Mouse (Mus musculus) cerebellum, postnatal 14 days (tissue): ENCODE data around the gene Rpl38.
A peak's percentile ranks its signal among the peaks of the same experiment; 100 is the strongest.

Source experiments
- DNase-seq, 2 experiments: peaks; one replicate each; pipeline ENCODE4 v3.0.0; 2021; ENCODE audit warnings: mixed read lengths in 2 of 2

Gene Rpl38

DNA sequence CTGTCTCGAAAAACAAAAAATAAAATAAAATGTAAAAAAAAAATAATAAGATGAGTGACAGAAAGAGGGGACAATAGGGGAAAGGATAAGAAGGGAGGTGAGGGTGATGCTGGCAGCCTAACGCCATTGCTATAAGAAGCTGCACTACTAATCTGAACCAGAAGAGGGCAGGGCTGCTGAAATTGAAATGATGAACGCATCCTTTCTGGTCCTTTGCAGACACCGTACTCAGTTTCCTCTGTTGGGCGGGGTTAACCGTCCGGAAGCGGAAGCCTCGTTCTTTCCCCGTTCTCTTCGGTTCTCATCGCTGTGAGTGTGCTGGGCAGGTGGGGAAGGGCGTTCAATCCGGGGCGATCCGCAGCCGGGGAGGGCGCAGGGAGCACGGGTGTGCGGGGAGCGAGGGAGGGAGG lies at the start of gene Rpl38:
TSS of gene Rpl38 (plus strand) at position 224 of the 410 bp plus-strand sequence.
- DNase-seq: peak; percentile 98

GRCm38 (mm10) chr11:114618697-114619417 lies 49.5 kb upstream of the Rpl38 start:
- DNase-seq: no peak

DNA sequence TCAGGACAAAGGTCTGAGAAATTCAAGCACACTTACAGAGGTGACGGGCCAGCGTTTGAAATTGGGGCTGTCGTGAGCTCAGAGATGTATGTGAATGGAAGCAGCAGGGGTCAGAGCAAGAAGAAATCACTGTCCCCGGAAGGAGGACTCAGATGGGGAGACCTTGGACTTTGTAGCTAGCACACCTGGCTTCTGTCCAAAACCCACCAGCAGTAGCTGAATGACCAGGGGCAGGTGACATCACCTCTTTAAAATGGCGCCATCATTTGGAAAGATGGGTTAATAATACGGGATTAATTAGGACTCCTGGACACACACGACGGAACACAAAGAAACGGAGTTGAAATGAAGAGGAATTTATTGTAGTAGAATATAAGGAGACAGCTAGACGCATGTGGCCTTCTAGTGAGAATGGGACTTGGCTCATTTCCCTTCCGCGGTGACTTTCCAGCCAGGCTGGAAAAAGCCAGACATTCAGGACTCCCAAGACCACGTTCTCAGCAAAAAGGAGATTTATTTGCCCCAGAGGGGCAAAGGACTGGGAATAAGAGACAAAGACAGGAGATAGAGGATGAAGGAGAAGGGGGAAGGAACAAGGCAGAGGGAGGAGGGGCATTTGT lies 42.1 kb upstream of the Rpl38 start:
- peak; percentile 43 to 44 for DNase-seq

- DNase-seq: no peak
Measured at GRCm38 (mm10) chr11:114627036-114627435, 41.3 kb upstream of the Rpl38 start.

GRCm38 (mm10) chr11:114628032-114628431 lies 40.3 kb upstream of the Rpl38 start:
- DNase-seq: peak in 1 of 2 experiments; percentile 56

DNA sequence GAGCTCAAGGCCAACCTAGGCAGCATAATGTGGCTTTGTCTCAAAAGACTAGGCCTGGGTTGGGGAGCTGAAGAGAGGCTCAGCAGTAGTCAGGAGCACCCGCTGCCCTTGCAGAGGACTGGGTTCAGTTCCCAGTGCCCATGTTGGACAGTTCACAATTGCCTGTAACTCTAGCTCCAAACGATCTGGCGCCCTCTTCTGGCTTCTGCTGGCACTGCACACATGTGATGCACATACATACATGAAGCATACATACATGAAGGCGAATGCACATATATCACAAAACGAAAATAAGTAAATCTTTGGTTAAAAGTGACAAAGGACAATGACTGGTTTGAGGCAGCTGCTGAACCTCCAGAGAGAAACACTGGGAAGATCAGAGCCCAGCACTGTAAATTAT lies 38.3 kb upstream of the Rpl38 start:
- DNase-seq: no peak

- peak in 1 of 2 experiments; percentile 44 for DNase-seq
Measured at GRCm38 (mm10) chr11:114632266-114632665, 36.1 kb upstream of the Rpl38 start.

GRCm38 (mm10) chr11:114636292-114636691 lies 32.0 kb upstream of the Rpl38 start:
- peak; percentile 93 to 95 for DNase-seq

- DNase-seq: peak in 1 of 2 experiments; percentile 36
Measured at GRCm38 (mm10) chr11:114636727-114637505, 31.4 kb upstream of the Rpl38 start.

GRCm38 (mm10) chr11:114638647-114639290 lies 29.6 kb upstream of the Rpl38 start:
- DNase-seq: no peak

- DNase-seq: no peak
Measured at GRCm38 (mm10) chr11:114639681-114640103, 28.6 kb upstream of the Rpl38 start.

GRCm38 (mm10) chr11:114640658-114641057 lies 27.7 kb upstream of the Rpl38 start:
- no peak for DNase-seq

GRCm38 (mm10) chr11:114641136-114641535 lies 27.2 kb upstream of the Rpl38 start:
- DNase-seq: no peak

- DNase-seq: no peak
Measured at GRCm38 (mm10) chr11:114642184-114642583, 26.1 kb upstream of the Rpl38 start.

- no peak for DNase-seq
Measured at GRCm38 (mm10) chr11:114642926-114643325, 25.4 kb upstream of the Rpl38 start.

- DNase-seq: no peak
Measured at GRCm38 (mm10) chr11:114644122-114644521, 24.2 kb upstream of the Rpl38 start.

- DNase-seq: no peak
Measured at GRCm38 (mm10) chr11:114649510-114649909, 18.8 kb upstream of the Rpl38 start.

- no peak for DNase-seq
Measured at GRCm38 (mm10) chr11:114652531-114652930, 15.8 kb upstream of the Rpl38 start.

GRCm38 (mm10) chr11:114653664-114654063 lies 14.7 kb upstream of the Rpl38 start:
- DNase-seq: no peak

DNA sequence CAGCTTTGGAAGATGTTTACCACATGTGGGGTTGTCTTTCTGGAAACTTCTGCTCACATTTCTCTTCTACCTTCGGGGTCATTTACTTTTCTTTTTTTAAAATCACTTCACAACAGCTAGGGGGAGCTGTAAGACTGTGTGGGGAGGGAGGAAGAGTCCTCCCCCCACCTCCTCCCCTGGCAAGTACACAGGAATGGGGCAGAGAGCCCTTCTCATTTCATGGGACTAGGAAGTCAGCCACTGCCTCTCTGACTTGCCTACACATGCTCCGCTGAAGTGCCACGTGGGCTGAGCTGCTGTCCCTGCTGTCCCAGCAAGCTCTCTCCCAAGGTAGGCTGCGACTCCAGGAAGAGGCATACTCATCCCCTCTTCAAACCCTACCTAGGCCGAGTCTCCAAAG lies 13.8 kb upstream of the Rpl38 start:
- no peak for DNase-seq

- DNase-seq: no peak
Measured at GRCm38 (mm10) chr11:114655350-114656008, 12.8 kb upstream of the Rpl38 start.

- no peak for DNase-seq
Measured at GRCm38 (mm10) chr11:114656994-114657644, 11.2 kb upstream of the Rpl38 start.
